Mouse (Mus musculus) forebrain, postnatal 0 days (tissue): ENCODE measurements at regions not wholly inside any gene's neighbourhood (a gene's known extent, or its start where the extent isn't known, plus 50 kb on each side); places are given as distances from the start of the nearest gene placed in this dataset.

Source experiments
- ATAC-seq: fragments of 200-750 bp; cut with Nextera tagmentation; 2 replicates; pipeline ENCODE4 v1.8.0; 2017; ENCODE audit warnings: mild to moderate bottlenecking, moderate library complexity
- DNase-seq: peaks from one replicate; pipeline ENCODE4 v3.0.0-alpha.2; 2015
- H3K27ac ChIP-seq: fragments of 300-500 bp; sonication (generic); 2 replicates; pipeline ENCODE4 v1.5.1; 2014; ENCODE audit warnings: low read depth, mild to moderate bottlenecking, antibody characterized with exemption, low read length, moderate library complexity, mixed read lengths
- H3K27me3 ChIP-seq: fragments of 300-500 bp; sonication (generic); 2 replicates; pipeline ENCODE4 v1.6.1; 2014; ENCODE audit warnings: mild to moderate bottlenecking, low read length, mixed read lengths; ENCODE audit not compliant: insufficient read depth
- H3K36me3 ChIP-seq: fragments of 300-500 bp; sonication (generic); 2 replicates; pipeline ENCODE4 v1.6.1; 2014; ENCODE audit warnings: mild to moderate bottlenecking, moderate library complexity; ENCODE audit not compliant: insufficient read depth
- H3K4me1 ChIP-seq: fragments of 300-500 bp; sonication (generic); 2 replicates; pipeline ENCODE4 v1.6.1; 2014; ENCODE audit warnings: antibody characterized with exemption; ENCODE audit not compliant: insufficient read depth
- H3K4me2 ChIP-seq: fragments of 300-500 bp; sonication (generic); 2 replicates; pipeline ENCODE4 v1.6.1; 2014; ENCODE audit warnings: low read depth, mild to moderate bottlenecking, moderate library complexity
- H3K4me3 ChIP-seq: fragments of 300-500 bp; sonication (generic); 2 replicates; pipeline ENCODE4 v1.5.1; 2014; ENCODE audit warnings: low read depth, low read length, mixed read lengths
- H3K9ac ChIP-seq: fragments of 300-500 bp; sonication (generic); 2 replicates; pipeline ENCODE4 v1.6.1; 2014; ENCODE audit warnings: mild to moderate bottlenecking
- H3K9me3 ChIP-seq: fragments of 300-500 bp; sonication (generic); 2 replicates; pipeline ENCODE4 v1.6.1; 2016; ENCODE audit warnings: low read length
- CTCF ChIP-seq: sonication (generic); IDR thresholded peaks from 2 replicates; pipeline ENCODE4 v1.5.1; 2016; ENCODE audit warnings: antibody characterized with exemption, control low read depth, low read depth
- WGBS: fragments of 180-500 bp; shearing (Covaris S2); extraction: QIAGEN DNeasy Blood & Tissue Kit; methylation state at CpG from one replicate; pipeline ENCODE4 v1.1.7; 2014; 5-methylcytosine and 5-hydroxymethylcytosine counted together

DNA sequence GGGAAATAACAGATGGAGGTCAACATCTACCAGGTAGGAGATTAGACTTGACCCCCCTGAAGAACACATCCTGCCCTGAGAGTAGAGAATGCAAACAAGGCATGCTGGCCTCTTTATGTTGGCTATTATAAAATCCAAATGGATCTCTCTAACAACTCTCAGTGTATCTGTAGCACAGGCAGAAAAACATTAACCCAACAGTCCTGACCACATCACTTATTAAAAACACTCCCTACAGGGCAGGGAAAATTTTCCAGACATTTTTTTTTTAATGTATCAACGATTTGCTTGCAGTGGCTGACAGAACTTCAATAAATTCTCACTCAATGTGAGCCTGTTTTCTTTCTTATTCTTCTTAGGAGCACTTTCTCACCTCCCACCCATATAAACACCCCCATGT is 511.4 kb downstream of the Cdk5rap2 start:
- TF ChIP-seq CTCF, result no peak
- Histone ChIP-seq H3K4me3 (no peak overlapping the region), H3K27ac (no peak overlapping the region), H3K4me1 (no peaks in the 10 kb centered on the region), H3K4me2 (no peak overlapping the region), H3K27me3 (no peaks in the 10 kb centered on the region), H3K9ac (no peak overlapping the region), H3K9me3 (no peaks in the 10 kb centered on the region), H3K36me3 (no peaks in the 10 kb centered on the region)
- WGBS, result 68% methylated on average over 1 of the region's 1 CpGs
- no peak for DNase-seq
- ATAC-seq, result no peak

DNA sequence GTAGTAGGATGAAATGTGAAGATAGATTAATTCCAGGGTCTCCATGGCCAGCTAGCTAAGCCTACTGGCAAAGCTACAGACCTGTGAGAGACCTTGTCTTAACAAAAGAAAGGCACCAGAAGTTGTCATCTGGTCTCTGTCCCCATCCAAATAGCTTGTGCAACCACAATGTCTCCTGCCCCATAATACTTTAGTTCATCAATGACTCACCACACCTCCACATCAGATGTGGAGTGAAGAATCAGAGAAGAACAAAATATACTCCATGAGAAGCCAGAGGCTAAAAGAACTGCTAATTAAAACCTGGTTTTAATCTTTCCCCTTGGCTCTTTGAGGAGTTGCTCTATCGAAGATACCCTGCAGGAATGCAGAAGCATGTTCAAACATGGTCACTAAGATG is 514.1 kb downstream of the Cdk5rap2 start:
- Histone ChIP-seq H3K36me3 (no peaks in the 10 kb centered on the region), H3K9me3 (no peaks in the 10 kb centered on the region), H3K27me3 (no peaks in the 10 kb centered on the region), H3K4me3 (no peak overlapping the region), H3K4me2 (no peak overlapping the region), H3K27ac (no peak overlapping the region), H3K9ac (no peak overlapping the region), H3K4me1 (no peaks in the 10 kb centered on the region)
- TF ChIP-seq CTCF, result no peak
- 64% methylated on average over 1 of the region's 1 CpGs for WGBS
- no peak for DNase-seq
- ATAC-seq, result no peak

DNA sequence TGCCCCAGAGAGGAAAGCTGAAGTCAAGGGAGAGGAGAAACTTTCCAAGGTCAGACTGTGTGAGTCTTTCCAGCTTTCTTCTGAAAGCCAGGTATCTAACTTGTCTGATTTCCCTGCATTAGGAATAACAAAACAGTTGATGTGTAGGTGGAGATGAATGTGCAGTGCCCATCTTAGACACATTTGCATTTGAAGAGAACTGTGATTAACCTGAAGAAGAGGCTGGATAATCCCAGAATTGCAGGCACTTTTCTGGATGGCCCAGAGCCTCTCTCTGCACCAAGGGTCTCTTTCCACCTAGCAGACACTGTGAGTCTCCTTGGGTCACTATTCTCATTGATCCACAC is 517.4 kb downstream of the Cdk5rap2 start:
- Histone ChIP-seq H3K36me3 (no peaks in the 10 kb centered on the region), H3K4me3 (no peak overlapping the region), H3K27ac (no peak overlapping the region), H3K4me2 (no peak overlapping the region), H3K9ac (no peak overlapping the region), H3K4me1 (no peaks in the 10 kb centered on the region), H3K27me3 (no peaks in the 10 kb centered on the region), H3K9me3 (no peaks in the 10 kb centered on the region)
- ATAC-seq (no peak), DNase-seq (no peak)
- no peak for TF ChIP-seq CTCF

DNA sequence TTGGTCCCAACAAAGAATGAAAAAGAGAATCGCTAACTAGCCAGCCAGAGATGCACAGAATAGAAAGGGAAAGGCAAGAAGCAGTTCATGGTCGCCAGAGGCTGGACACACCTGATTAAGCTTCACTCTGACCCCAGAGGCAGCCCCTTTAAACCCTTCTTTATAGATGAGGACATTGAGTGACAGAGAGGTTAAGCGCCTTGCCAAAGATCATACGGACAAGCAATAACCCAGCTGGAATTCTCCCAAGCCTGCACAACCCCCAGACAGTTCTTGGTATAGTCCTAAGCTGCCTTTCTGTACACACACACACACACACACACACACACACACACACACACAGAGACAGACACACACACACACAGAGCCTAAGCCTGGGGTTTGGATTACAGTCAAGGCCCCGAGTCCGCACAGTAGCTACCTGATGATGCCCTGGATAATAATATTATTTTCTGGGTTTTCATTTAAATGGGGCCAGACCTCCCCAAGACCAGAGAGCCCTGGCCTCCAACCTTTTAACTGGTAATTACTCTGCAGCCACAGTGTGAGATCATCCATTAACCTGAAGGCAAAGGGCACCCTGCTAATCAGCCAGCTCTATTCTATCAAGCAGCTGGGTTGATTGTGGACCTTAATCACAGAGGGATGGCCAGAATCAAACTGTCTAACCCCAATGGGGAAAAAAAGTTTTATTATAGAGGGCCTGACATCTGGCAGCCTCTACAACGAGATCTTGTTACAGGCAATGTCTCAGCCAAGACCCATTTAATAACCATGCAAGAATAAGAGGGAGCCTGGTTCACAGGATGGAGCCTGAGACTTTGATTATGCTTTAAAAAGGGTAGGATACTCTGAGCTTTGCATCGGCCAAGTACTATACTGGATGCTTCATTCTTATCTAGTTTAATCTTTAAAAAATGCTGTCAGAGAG is 518.1 kb downstream of the Cdk5rap2 start:
- no peak overlapping the region for H3K27ac ChIP-seq
- no peak for TF ChIP-seq CTCF
- H3K9ac ChIP-seq, result no peak overlapping the region
- H3K4me1 ChIP-seq, result no peaks in the 10 kb centered on the region
- H3K27me3 ChIP-seq, result no peaks in the 10 kb centered on the region
- no peaks in the 10 kb centered on the region for H3K9me3 ChIP-seq
- H3K36me3 ChIP-seq, result no peaks in the 10 kb centered on the region
- DNase-seq (no peak), ATAC-seq (no peak; the same call in 1 of the 2 replicates)
- no peak overlapping the region for H3K4me2 ChIP-seq
- 32% methylated on average over 8 of the region's 8 CpGs for WGBS
- H3K4me3 ChIP-seq, result no peak overlapping the region

DNA sequence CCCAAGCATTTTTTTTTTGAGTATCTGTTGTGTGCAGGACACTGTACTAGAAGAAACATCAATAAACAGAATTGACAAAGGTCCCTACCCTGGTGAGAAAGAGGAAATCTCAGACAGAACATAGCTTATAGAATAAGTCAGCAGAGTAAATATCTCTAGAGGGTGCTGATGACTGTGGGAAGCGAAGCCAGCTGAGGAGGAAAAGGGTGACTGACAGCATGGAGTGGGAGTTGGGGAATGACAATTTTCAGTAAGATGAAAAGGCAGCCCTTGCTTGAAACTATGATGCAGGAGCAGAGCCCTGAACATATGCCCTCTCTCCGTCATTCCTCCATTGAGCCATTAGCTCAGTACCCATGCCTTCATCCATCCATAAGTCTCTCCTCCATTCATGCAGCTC is 519.6 kb downstream of the Cdk5rap2 start:
- Histone ChIP-seq H3K9ac (no peak overlapping the region), H3K27me3 (no peaks in the 10 kb centered on the region), H3K4me1 (no peaks in the 10 kb centered on the region), H3K36me3 (no peaks in the 10 kb centered on the region), H3K9me3 (no peaks in the 10 kb centered on the region), H3K4me3 (no peak overlapping the region), H3K27ac (no peak overlapping the region), H3K4me2 (no peak overlapping the region)
- TF ChIP-seq CTCF, result no peak
- WGBS, result 44% methylated on average over 2 of the region's 2 CpGs
- DNase-seq (no peak), ATAC-seq (no peak)

DNA sequence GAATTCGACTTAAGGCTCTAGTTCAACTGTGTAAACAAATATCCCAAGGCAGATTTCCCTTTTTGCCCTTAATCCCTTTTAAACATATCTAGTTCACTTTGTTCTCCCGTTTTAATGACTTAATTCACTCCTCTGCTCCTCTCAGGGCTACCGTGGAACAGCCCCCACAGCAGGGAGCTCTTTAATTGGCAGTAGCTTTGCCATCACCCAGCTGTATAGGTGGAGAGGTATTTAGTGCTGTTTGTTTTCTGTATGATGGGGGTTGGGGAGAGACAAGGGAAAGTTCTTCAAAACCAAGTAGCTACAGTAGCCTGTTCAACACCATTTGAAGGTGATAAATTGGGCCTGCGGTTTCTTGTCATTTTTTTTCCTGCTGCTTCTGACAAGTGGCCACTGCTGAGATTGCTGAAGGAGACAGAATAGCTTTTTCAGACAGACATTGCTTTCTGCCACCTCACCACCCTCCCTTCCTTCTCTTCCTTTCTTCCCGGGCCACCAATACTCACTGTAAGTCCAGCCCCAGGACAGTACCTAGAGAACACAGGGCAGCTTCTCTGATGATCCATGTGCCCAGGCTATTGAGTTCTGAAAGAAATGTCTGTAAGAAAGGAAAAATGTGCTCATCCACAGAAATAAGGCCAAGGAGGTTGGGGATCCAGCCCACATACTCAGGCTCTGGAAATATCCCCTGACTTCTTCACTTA is 520.2 kb downstream of the Cdk5rap2 start:
- H3K4me2 ChIP-seq, result no peak overlapping the region
- DNase-seq (no peak), ATAC-seq (no peak)
- no peaks in the 10 kb centered on the region for H3K4me1 ChIP-seq
- H3K9me3 ChIP-seq, result no peaks in the 10 kb centered on the region
- no peak for TF ChIP-seq CTCF
- no peaks in the 10 kb centered on the region for H3K36me3 ChIP-seq
- 5% methylated on average over 5 of the region's 5 CpGs for WGBS
- no peak overlapping the region for H3K4me3 ChIP-seq
- no peaks in the 10 kb centered on the region for H3K27me3 ChIP-seq
- H3K9ac ChIP-seq, result no peak overlapping the region
- H3K27ac ChIP-seq, result no peak overlapping the region

DNA sequence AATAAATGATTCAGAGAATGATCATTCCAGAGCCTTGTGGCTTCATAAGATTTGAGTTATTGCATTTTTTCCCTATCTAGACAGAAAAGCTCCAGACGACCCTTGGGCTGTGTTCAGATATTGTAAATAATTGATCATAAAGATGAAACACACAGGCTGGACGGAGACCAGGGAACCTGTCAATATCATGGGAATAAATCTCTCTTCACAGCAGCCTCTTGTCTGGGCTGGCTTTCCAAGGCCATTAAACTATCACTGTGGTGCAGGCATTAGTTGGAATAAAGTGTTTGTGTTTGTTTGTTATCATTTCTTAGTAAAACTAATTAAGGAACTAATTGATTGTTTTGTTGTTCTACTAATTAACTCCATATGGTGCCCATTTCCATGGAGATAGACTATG is 533.5 kb downstream of the Cdk5rap2 start:
- Histone ChIP-seq H3K36me3 (no peaks in the 10 kb centered on the region), H3K27me3 (no peaks in the 10 kb centered on the region), H3K9me3 (no peaks in the 10 kb centered on the region), H3K27ac (no peak overlapping the region), H3K9ac (no peak overlapping the region), H3K4me3 (no peak overlapping the region), H3K4me1 (no peaks in the 10 kb centered on the region), H3K4me2 (no peak overlapping the region)
- ATAC-seq (no peak), DNase-seq (no peak)
- no peak for TF ChIP-seq CTCF
- 52% methylated on average over 2 of the region's 2 CpGs for WGBS
